Comparison of ENCODE assay signal across 8 mouse cellular contexts in genomic region chr11:97883542-97883917, GRCm38 (mm10). TPM values are rescaled to one million over a fixed set of nuclear protein-coding genes. Genes with fewer than 3 reads are reported as not detected.
A peak's percentile ranks its signal among the peaks of the same experiment; 100 is the strongest.
DNase-seq lines count a peak whose midpoint lies in the region; ATAC-seq and TF ChIP-seq lines count a peak whose summit lies in the region.

No protein-coding gene starts in this region.

- no peak for DNase-seq in cerebellum, adult 9-10 months
- peak; percentile 78 for DNase-seq in embryonic facial prominence, embryonic 11.5 days (ENCODE audit: low spot score)
- DNase-seq in heart, adult 18-20 months, result peak; percentile 83 to 85
- DNase-seq in kidney, adult 18-20 months, result peak; percentile 83
- peak; percentile 82 for DNase-seq in limb, embryonic 11.5 days (ENCODE audit: low spot score)

- H3K9ac ChIP-seq in embryonic facial prominence, embryonic 11.5 days (replicated peaks; ENCODE audit: low read length), result peak overlapping the region; percentile 53
- peak overlapping the region; percentile 49 for H3K9ac ChIP-seq in limb, embryonic 11.5 days (ENCODE audit: low read length)
- H3K9ac ChIP-seq in midbrain, embryonic 12.5 days (replicated peaks), result peak overlapping the region; percentile 48; the same call in 1 of the 2 replicates

- H3K27me3 ChIP-seq in embryonic facial prominence, embryonic 11.5 days (ENCODE audit: control insufficient read depth, insufficient read depth, low read length), result no peaks in the 10 kb centered on the region
- no peaks in the 10 kb centered on the region for H3K27me3 ChIP-seq in limb, embryonic 11.5 days (ENCODE audit: control insufficient read depth, insufficient read depth, low read length)
- no peaks in the 10 kb centered on the region for H3K27me3 ChIP-seq in midbrain, embryonic 12.5 days
- no peaks in the 10 kb centered on the region for H3K27me3 ChIP-seq in small intestine, adult 2 months (ENCODE audit: control insufficient read depth, insufficient read depth, low read length)

- no peaks in the 10 kb centered on the region for H3K36me3 ChIP-seq in embryonic facial prominence, embryonic 11.5 days (replicated peaks; ENCODE audit: control insufficient read depth, insufficient read depth, low read depth, low read length)
- H3K36me3 ChIP-seq in limb, embryonic 11.5 days (ENCODE audit: control insufficient read depth, insufficient read depth, low read length), result no peaks in the 10 kb centered on the region
- no peaks in the 10 kb centered on the region for H3K36me3 ChIP-seq in midbrain, embryonic 12.5 days
- H3K36me3 ChIP-seq in small intestine, adult 2 months (ENCODE audit: control insufficient read depth, insufficient read depth, low read length), result no peaks in the 10 kb centered on the region

- H3K4me1 ChIP-seq in embryonic facial prominence, embryonic 11.5 days (ENCODE audit: control insufficient read depth, insufficient read depth, low read length), result no peaks in the 10 kb centered on the region
- H3K4me1 ChIP-seq in limb, embryonic 11.5 days (ENCODE audit: control insufficient read depth, insufficient read depth, low read length), result no peaks in the 10 kb centered on the region
- no peaks in the 10 kb centered on the region for H3K4me1 ChIP-seq in midbrain, embryonic 12.5 days
- peaks cover 3% of the 10 kb centered on the region; the same call in 1 of the 2 replicates for H3K4me1 ChIP-seq in small intestine, adult 2 months (ENCODE audit: control insufficient read depth, insufficient read depth, insufficient read length, low read length)

- peak overlapping the region; percentile 46 for H3K4me3 ChIP-seq in embryonic facial prominence, embryonic 11.5 days (ENCODE audit: low read depth, low read length)
- H3K4me3 ChIP-seq in limb, embryonic 11.5 days (ENCODE audit: low read depth, low read length), result peak overlapping the region; percentile 40
- H3K4me3 ChIP-seq in midbrain, embryonic 12.5 days, result peak overlapping the region; percentile 57
- peak overlapping the region; percentile 78 for H3K4me3 ChIP-seq in small intestine, adult 2 months (ENCODE audit: low read depth, low read length)

- H3K27ac ChIP-seq in embryonic facial prominence, embryonic 11.5 days (replicated peaks; ENCODE audit: low read depth, low read length), result peak overlapping the region; percentile 48
- peak overlapping the region; percentile 77 for H3K27ac ChIP-seq in limb, embryonic 11.5 days (replicated peaks; ENCODE audit: low read depth, low read length)
- H3K27ac ChIP-seq in midbrain, embryonic 12.5 days (replicated peaks), result peak overlapping the region; percentile 76
- H3K27ac ChIP-seq in small intestine, adult 2 months (ENCODE audit: insufficient read depth, low read depth, low read length), result peak overlapping the region; percentile 95

- TF ChIP-seq POLR2A in small intestine, adult 2 months (IDR thresholded peaks at IDR 0.05; ENCODE audit: low read depth, low read length), result peak; percentile 64

- no peak for TF ChIP-seq CTCF in small intestine, adult 2 months (IDR thresholded peaks at IDR 0.05; ENCODE audit: extremely low read depth, insufficient read length, insufficient replicate concordance, low read depth, low read length)

- peak; percentile 53; the same call in 1 of the 2 replicates for ATAC-seq in cerebellum, adult (ENCODE audit: insufficient number of reproducible peaks, low FRiP score, low TSS enrichment)
- ATAC-seq in embryonic facial prominence, embryonic 11.5 days (replicated peaks; ENCODE audit: insufficient number of reproducible peaks, low FRiP score, low TSS enrichment, low read depth), result no peak
- peak; percentile 46; the same call in 1 of the 2 replicates for ATAC-seq in limb, embryonic 11.5 days (ENCODE audit: insufficient number of reproducible peaks, low FRiP score, low TSS enrichment, low read depth)
- ATAC-seq in midbrain, embryonic 12.5 days (ENCODE audit: low FRiP score, low read depth), result peak; percentile 55

- no peaks in the 10 kb centered on the region for H3K9me3 ChIP-seq in embryonic facial prominence, embryonic 11.5 days (replicated peaks; ENCODE audit: control insufficient read depth, low read length)
- no peaks in the 10 kb centered on the region for H3K9me3 ChIP-seq in limb, embryonic 11.5 days (ENCODE audit: control insufficient read depth, low read length)
- no peaks in the 10 kb centered on the region for H3K9me3 ChIP-seq in midbrain, embryonic 12.5 days

- H3K4me2 ChIP-seq in embryonic facial prominence, embryonic 11.5 days (ENCODE audit: low read depth, low read length), result peak overlapping the region; percentile 21
- H3K4me2 ChIP-seq in limb, embryonic 11.5 days (ENCODE audit: low read depth, severe bottlenecking), result peak overlapping the region; percentile 35
- peak overlapping the region; percentile 61 for H3K4me2 ChIP-seq in midbrain, embryonic 12.5 days (replicated peaks)

- 3% methylated on average over 26 of the region's 26 CpGs for WGBS in embryonic facial prominence, embryonic 11.5 days
- 6% methylated on average over 26 of the region's 26 CpGs for WGBS in limb, embryonic 11.5 days
- 3% methylated on average over 26 of the region's 26 CpGs for WGBS in midbrain, embryonic 12.5 days
- 3% methylated on average over 26 of the region's 26 CpGs for WGBS in small intestine, adult 2 months

RNA-seq across cellular contexts. Expression of gene Fbxo47, which starts 0.4 kb away (rescaled TPM):
- 0.60 and 0.61 TPM in 2 replicates for polyA plus RNA-seq in embryonic facial prominence, embryonic 11.5 days (2014; fragmentation: Nextera tagmentation; extraction: Ambion mirVana)
- total RNA-seq in heart, adult 18-20 months (2021), result under 1 TPM; 0.35 to 0.75 TPM
- 1.0 TPM in 2 replicates for polyA plus RNA-seq in limb, embryonic 11.5 days (2014; fragmentation: Nextera tagmentation; extraction: Ambion mirVana)
- 0.54 and 0.71 TPM in 2 replicates for polyA plus RNA-seq in midbrain, embryonic 12.5 days (2016; fragmentation: Nextera tagmentation; extraction: Ambion mirVana)
- not detected in 2 replicates for polyA plus RNA-seq in small intestine, adult 2 months (2012; rRNA removed)

RNA-seq across cellular contexts. Expression of gene B230217C12Rik, which starts 43.0 kb away (rescaled TPM):
- 15.4 and 20.0 TPM in 2 replicates for polyA plus RNA-seq in embryonic facial prominence, embryonic 11.5 days (2014; fragmentation: Nextera tagmentation; extraction: Ambion mirVana)
- under 1 TPM; 0.51 to 0.55 TPM for total RNA-seq in heart, adult 18-20 months (2021)
- 15.9 and 17.4 TPM in 2 replicates for polyA plus RNA-seq in limb, embryonic 11.5 days (2014; fragmentation: Nextera tagmentation; extraction: Ambion mirVana)
- polyA plus RNA-seq in midbrain, embryonic 12.5 days (2016; fragmentation: Nextera tagmentation; extraction: Ambion mirVana), result 14.2 and 15.8 TPM in 2 replicates
- 0.43 and 0.44 TPM in 2 replicates for polyA plus RNA-seq in small intestine, adult 2 months (2012; rRNA removed)

Comparison
In these comparisons a context has a peak if more than half of its experiments do, and no peak if none do; other contexts are left out.
1. RNA of gene B230217C12Rik, which starts 43.0 kb away (polyA plus RNA-seq): 15.4 to 20.0 TPM in embryonic facial prominence, embryonic 11.5 days, 15.9 to 17.4 TPM in limb, embryonic 11.5 days and 14.2 to 15.8 TPM in midbrain, embryonic 12.5 days; 0.43 to 0.44 TPM in small intestine, adult 2 months; every median in the first group is over 10 times any median in the second.
2. Peak in every context shown above with its lines, with median percentiles within 50 percentile points of each other: H3K27ac ChIP-seq, H3K4me2 ChIP-seq, H3K4me3 ChIP-seq and H3K9ac ChIP-seq.